Mouse (Mus musculus) thymus, adult 2 months (tissue): ENCODE data around the gene Sertad4.

Experiments
- CTCF ChIP-seq: fragments of 200-500 bp; IDR thresholded peaks from 2 replicates; pipeline ENCODE4 v1.5.1; 2012; ENCODE audit warnings: mild to moderate bottlenecking, control low read depth, low read length, moderate library complexity, borderline replicate concordance; ENCODE audit not compliant: control insufficient read depth, poor library complexity, insufficient read depth; ENCODE audit errors: extremely low read depth
- POLR2A ChIP-seq: fragments of 200-500 bp; IDR thresholded peaks from 2 replicates; pipeline ENCODE4 v1.6.1; 2012; ENCODE audit warnings: mild to moderate bottlenecking, low read length, control low read depth, moderate library complexity; ENCODE audit not compliant: control insufficient read depth, poor library complexity, insufficient read depth; ENCODE audit errors: extremely low read depth

GRCm38 (mm10) chr1:192855474-192856230, at the start of gene Sertad4:
- TF ChIP-seq POLR2A (no peak), CTCF (no peak)
